Mouse (Mus musculus) forebrain, embryonic 14.5 days (tissue): ENCODE measurements around the gene Adprm. TPM values are rescaled to one million over a fixed set of nuclear protein-coding genes. Genes with fewer than 3 reads are reported as not detected.
"Not testable (repeated sequence)": the region's sequence is repeated elsewhere in the genome, so short reads cannot be mapped to it uniquely, and the experiment has no call there.

ENCODE experiments used
- ATAC-seq: fragments of 200-750 bp; cut with Nextera tagmentation; 2 replicates; pipeline ENCODE4 v1.8.0; 2017; ENCODE audit warnings: mild to moderate bottlenecking, moderate library complexity
- DNase-seq: peaks from one replicate; pipeline ENCODE4 v3.0.0-alpha.2; 2015; ENCODE audit warnings: low spot score
- H3K27ac ChIP-seq: fragments of 300-500 bp; sonication (generic); 2 replicates; pipeline ENCODE4 v1.5.1; 2014; ENCODE audit warnings: low read depth, mild to moderate bottlenecking, control low read depth, low read length, moderate library complexity
- H3K27me3 ChIP-seq: fragments of 300-500 bp; sonication (generic); replicated peaks from 2 replicates; pipeline ENCODE4 v1.6.1; 2014; ENCODE audit warnings: low read length, control low read depth, mixed read lengths; ENCODE audit not compliant: control insufficient read depth, insufficient read depth
- H3K36me3 ChIP-seq: fragments of 300-500 bp; sonication (generic); 2 replicates; pipeline ENCODE4 v1.6.1; 2014; ENCODE audit warnings: low read length, control low read depth; ENCODE audit not compliant: control insufficient read depth, insufficient read depth
- H3K4me1 ChIP-seq: fragments of 300-500 bp; sonication (generic); 2 replicates; pipeline ENCODE4 v1.6.1; 2014; ENCODE audit warnings: antibody characterized with exemption, low read length, control low read depth; ENCODE audit not compliant: control insufficient read depth, insufficient read depth
- H3K4me2 ChIP-seq: fragments of 300-500 bp; sonication (generic); 2 replicates; pipeline ENCODE4 v1.6.1; 2014; ENCODE audit warnings: mild to moderate bottlenecking, control low read depth, low read length
- H3K4me3 ChIP-seq: fragments of 300-500 bp; sonication (generic); 2 replicates; pipeline ENCODE4 v1.5.1; 2014; ENCODE audit warnings: low read depth, low read length, control low read depth
- H3K9ac ChIP-seq: fragments of 300-500 bp; sonication (generic); 2 replicates; pipeline ENCODE4 v1.6.1; 2014; ENCODE audit warnings: mild to moderate bottlenecking, low read length, control low read depth, moderate library complexity
- H3K9me3 ChIP-seq: fragments of 300-500 bp; sonication (generic); replicated peaks from 2 replicates; pipeline ENCODE4 v1.6.1; 2016; ENCODE audit warnings: low read length, control low read depth, mixed read lengths; ENCODE audit not compliant: control insufficient read depth
- WGBS: fragments of 180-500 bp; shearing (Covaris S2); extraction: QIAGEN DNeasy Blood & Tissue Kit; methylation state at CpG from one replicate; pipeline ENCODE4 v1.1.7; 2014; 5-methylcytosine and 5-hydroxymethylcytosine counted together
- polyA plus RNA-seq: library from polyadenylated mRNA; unstranded; fragments of >200 nt; fragmentation: Nextera tagmentation; extraction: Ambion mirVana; gene quantifications from 2 replicates; pipeline ENCODE4 v1.2.1, GENCODE M21; 2014

The Adprm gene
- polyA plus RNA-seq, 1 experiment from 2014 or later, result 38.8 TPM

DNA sequence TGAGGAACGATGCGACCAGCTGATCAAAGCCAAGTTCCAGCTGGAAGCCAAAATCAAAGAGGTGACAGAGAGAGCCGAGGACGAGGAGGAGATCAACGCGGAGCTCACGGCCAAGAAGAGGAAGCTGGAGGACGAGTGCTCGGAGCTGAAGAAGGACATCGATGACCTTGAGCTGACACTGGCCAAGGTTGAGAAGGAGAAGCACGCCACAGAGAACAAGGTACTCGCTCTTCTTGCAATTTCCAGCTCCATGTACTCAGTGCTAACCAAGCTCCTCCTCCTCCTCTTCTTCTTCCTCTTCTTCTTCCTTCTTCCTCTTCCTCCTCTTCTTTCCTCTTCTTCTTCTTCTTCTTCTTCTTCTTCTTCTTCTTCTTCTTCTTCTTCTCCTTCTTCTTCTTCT lies 40.0 kb upstream of the Adprm start:
- not testable (repeated sequence) for H3K4me3 ChIP-seq, H3K27ac ChIP-seq, H3K9ac ChIP-seq, ATAC-seq, DNase-seq, H3K4me2 ChIP-seq, H3K36me3 ChIP-seq, H3K4me1 ChIP-seq, H3K27me3 ChIP-seq, H3K9me3 ChIP-seq
- WGBS, result 90% methylated on average over 12 of the region's 12 CpGs

DNA sequence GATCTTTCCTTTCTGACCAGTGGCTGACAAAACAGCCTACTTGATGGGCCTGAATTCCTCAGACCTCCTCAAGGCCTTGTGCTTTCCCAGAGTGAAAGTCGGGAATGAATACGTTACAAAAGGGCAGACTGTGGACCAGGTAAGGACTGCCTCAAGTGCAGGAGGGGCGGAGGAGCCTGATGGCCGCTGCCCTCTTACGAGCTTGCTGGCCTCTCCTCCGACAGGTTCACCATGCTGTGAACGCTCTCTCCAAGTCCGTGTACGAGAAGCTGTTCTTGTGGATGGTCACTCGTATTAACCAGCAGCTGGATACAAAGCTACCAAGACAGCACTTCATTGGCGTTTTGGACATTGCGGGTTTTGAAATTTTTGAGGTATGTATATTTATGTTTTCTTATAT lies 34.8 kb upstream of the Adprm start:
- DNase-seq (no peak), ATAC-seq (no peak)
- Histone ChIP-seq H3K4me1 (no peaks in the 10 kb centered on the region), H3K4me2 (no peak overlapping the region), H3K9ac (no peak overlapping the region), H3K4me3 (no peak overlapping the region), H3K36me3 (no peaks in the 10 kb centered on the region), H3K27me3 (peaks cover 16% of the 10 kb centered on the region), H3K9me3 (no peaks in the 10 kb centered on the region), H3K27ac (no peak overlapping the region)
- 87% methylated on average over 12 of the region's 12 CpGs for WGBS

DNA sequence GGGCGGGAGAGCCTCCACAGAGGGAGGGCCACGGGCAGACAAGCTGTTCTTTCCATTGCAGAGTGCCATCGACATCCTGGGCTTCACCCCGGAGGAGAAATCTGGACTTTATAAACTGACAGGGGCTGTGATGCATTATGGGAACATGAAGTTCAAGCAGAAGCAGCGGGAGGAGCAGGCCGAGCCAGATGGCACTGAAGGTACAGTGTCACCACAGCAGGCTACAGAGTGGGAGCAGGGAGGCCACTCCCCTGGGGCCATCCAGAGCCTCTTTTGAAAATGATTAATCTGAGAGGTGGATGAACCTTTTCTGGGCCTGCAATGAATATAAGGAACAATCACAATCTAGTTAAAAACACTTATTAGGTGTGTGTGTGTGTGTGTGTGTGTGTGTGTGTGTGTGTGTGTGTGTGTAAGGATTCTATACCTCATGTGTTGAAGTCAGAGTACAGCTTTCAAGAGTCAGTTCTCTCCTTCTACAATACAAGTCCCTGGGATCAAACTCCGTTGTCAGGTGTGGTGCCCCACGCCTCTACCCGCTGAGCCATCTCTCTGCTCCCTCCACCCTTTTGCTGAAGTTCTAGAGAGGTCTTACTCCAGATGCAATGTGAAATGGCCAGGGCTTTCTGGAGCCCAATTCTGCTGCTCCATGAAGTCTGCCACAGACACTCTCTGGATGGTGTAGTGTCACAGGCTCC lies 34.2 kb upstream of the Adprm start:
- Histone ChIP-seq H3K27me3 (peaks cover 16% of the 10 kb centered on the region), H3K9me3 (no peaks in the 10 kb centered on the region), H3K4me2 (no peak overlapping the region), H3K27ac (no peak overlapping the region), H3K4me1 (no peaks in the 10 kb centered on the region), H3K9ac (no peak overlapping the region), H3K36me3 (no peaks in the 10 kb centered on the region), H3K4me3 (no peak overlapping the region)
- no peak for ATAC-seq
- 67% methylated on average over 9 of the region's 9 CpGs for WGBS
- DNase-seq, result no peak

DNA sequence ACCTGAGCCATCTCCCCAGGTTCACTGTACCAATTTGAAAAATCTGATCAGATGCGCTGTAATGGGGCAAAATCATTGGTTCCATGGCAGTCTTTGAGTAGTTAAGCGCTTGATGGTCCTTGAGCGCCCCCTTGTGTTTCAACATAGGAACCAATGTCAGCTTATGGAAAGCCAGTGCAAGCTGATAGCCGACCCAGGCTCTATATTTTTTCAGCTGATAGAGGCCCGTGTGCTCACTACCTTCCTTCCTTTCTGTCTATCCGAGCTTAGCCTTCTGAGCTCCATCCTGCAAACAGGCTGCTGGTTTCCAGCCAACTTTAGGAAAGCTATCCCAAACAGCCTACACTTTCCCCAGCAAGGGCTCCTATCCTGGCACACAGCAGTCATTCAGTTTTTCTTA lies 33.1 kb upstream of the Adprm start:
- H3K36me3 ChIP-seq, result no peaks in the 10 kb centered on the region
- H3K27ac ChIP-seq, result no peak overlapping the region
- H3K4me2 ChIP-seq, result no peak overlapping the region
- ATAC-seq (peak; percentile 54; the same call in 1 of the 2 replicates), DNase-seq (peak; percentile 89)
- H3K4me1 ChIP-seq, result peaks cover 3% of the 10 kb centered on the region; the same call in 1 of the 2 replicates
- no peak overlapping the region for H3K9ac ChIP-seq
- no peaks in the 10 kb centered on the region for H3K9me3 ChIP-seq
- WGBS, result 3% methylated on average over 6 of the region's 6 CpGs
- H3K4me3 ChIP-seq, result no peak overlapping the region
- peaks cover 16% of the 10 kb centered on the region for H3K27me3 ChIP-seq

DNA sequence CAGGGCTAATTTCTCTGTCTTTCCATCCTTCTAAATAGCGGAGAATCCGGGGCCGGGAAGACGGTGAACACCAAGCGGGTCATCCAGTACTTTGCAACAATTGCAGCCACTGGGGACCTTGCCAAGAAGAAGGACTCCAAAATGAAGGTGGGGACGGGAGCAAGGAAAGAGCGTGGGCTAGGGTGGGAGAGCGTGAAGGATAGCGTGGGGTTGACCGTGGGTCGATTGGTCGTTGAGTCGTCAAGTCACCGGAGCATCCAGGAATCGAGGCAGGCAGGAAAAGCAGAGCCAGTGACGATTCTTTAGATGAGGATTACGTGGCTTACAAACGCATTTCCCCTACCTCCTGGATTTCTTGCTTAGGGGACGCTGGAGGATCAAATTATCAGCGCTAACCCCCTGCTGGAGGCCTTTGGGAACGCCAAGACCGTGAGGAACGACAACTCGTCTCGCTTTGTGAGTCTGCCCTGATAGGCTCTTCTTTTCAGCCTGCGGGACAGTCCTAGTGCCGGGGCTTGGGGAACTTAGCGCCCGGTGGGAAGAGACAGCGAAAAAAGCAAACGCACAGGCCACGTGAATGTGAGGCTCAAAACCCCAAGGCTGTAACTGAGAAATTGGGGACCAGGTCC lies 31.4 kb upstream of the Adprm start:
- Histone ChIP-seq H3K9ac (no peak overlapping the region), H3K36me3 (no peaks in the 10 kb centered on the region), H3K27me3 (peaks cover 16% of the 10 kb centered on the region), H3K9me3 (no peaks in the 10 kb centered on the region), H3K27ac (no peak overlapping the region), H3K4me1 (peaks cover 3% of the 10 kb centered on the region; the same call in 1 of the 2 replicates), H3K4me3 (no peak overlapping the region), H3K4me2 (no peak overlapping the region)
- WGBS, result 43% methylated on average over 32 of the region's 32 CpGs
- DNase-seq, result no peak
- ATAC-seq, result no peak

DNA sequence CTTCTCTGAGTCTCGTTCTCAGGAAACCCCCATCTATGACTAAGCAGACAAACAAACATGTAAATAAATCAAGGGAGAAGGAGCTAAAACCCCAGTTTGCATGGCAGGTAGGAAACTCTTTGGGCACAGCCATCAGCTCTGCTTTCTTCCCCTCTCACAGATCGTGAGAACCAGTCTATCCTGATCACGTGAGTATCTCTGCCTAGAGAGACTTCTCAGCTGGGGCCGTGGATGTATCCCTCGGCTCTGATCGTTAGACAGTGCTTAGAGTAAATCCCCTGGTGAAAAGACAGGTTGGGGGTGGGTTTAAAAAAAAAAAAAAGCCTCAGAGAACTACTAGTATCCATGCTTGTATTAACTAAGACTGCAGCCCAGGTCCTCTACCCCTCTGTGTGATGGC lies 30.8 kb upstream of the Adprm start:
- peaks cover 3% of the 10 kb centered on the region; the same call in 1 of the 2 replicates for H3K4me1 ChIP-seq
- 50% methylated on average over 6 of the region's 6 CpGs for WGBS
- no peaks in the 10 kb centered on the region for H3K9me3 ChIP-seq
- ATAC-seq (no peak), DNase-seq (no peak)
- H3K27me3 ChIP-seq, result peaks cover 16% of the 10 kb centered on the region
- no peak overlapping the region for H3K9ac ChIP-seq
- no peaks in the 10 kb centered on the region for H3K36me3 ChIP-seq
- no peak overlapping the region for H3K4me2 ChIP-seq
- no peak overlapping the region for H3K27ac ChIP-seq
- H3K4me3 ChIP-seq, result no peak overlapping the region

DNA sequence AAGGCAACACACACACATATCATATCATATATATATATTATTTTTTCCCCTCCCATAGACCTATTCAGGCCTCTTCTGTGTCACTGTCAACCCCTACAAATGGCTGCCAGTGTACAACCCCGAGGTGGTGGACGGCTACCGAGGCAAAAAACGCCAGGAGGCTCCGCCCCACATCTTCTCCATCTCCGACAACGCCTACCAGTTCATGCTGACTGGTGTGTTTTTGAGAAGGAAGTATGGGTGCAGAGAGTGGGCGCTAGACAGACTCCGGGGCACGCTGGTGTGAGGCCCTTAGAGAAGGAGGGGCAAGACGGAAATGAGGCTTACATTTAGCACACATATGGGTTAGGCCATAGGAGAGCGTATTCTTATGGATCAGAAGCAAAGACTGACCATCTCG lies 30.4 kb upstream of the Adprm start:
- DNase-seq (no peak), ATAC-seq (no peak)
- Histone ChIP-seq H3K4me3 (no peak overlapping the region), H3K4me1 (peaks cover 3% of the 10 kb centered on the region; the same call in 1 of the 2 replicates), H3K9ac (no peak overlapping the region), H3K36me3 (no peaks in the 10 kb centered on the region), H3K27ac (no peak overlapping the region), H3K9me3 (no peaks in the 10 kb centered on the region), H3K4me2 (no peak overlapping the region), H3K27me3 (peaks cover 16% of the 10 kb centered on the region)
- WGBS, result 83% methylated on average over 13 of the region's 13 CpGs

DNA sequence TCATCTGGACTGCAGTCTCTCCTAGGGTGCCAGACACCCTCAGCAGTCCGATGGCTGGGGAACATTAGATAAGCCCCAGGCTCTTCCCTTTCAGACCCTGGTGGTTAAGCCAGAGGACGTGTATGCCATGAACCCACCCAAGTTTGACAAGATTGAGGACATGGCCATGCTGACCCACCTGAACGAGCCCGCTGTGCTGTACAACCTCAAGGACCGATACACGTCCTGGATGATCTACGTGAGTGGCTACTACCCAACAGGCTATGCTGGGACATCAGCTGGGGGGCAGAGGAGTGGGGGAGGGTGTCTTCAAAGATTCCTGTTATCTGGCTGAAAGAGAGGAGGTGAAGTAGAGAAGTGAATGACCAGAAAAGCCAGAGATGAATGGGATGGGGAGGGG lies 29.8 kb upstream of the Adprm start:
- Histone ChIP-seq H3K27me3 (peaks cover 16% of the 10 kb centered on the region), H3K4me2 (no peak overlapping the region), H3K9me3 (no peaks in the 10 kb centered on the region), H3K36me3 (no peaks in the 10 kb centered on the region), H3K27ac (no peak overlapping the region), H3K9ac (no peak overlapping the region), H3K4me3 (no peak overlapping the region), H3K4me1 (peaks cover 3% of the 10 kb centered on the region; the same call in 1 of the 2 replicates)
- ATAC-seq (no peak), DNase-seq (no peak)
- 89% methylated on average over 7 of the region's 7 CpGs for WGBS

DNA sequence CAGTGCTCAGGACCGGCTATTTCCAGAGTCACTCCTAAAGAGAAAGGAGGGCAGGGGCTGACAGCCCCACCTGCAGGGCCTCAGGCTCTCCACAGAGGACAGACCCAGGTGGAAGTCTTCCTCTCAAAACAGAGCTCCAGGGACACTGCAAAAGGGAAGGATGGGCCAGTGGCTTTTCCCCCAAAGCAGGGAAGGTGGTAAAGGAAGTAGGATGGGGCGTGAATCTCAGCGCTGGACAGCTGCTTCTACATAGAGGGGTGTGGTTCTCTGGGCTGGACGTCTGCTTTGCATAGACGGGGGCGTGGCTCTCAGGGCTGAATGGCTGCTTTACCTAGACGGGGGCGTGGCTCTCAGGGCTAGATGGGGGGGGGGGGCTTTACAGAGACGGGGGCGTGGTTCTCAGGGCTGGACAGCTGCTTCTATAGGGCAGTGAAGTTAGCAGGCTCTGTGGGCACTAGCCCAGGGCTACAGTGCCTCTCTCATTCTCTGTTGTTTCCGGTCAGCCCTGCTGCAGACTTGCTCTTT lies 28.8 kb upstream of the Adprm start:
- DNase-seq, result peak; percentile 39
- no peaks in the 10 kb centered on the region for H3K9me3 ChIP-seq
- no peaks in the 10 kb centered on the region for H3K36me3 ChIP-seq
- H3K27ac ChIP-seq, result no peak overlapping the region
- peaks cover 16% of the 10 kb centered on the region for H3K27me3 ChIP-seq
- no peak overlapping the region for H3K9ac ChIP-seq
- no peak overlapping the region for H3K4me2 ChIP-seq
- 9% methylated on average over 11 of the region's 11 CpGs for WGBS
- no peak overlapping the region for H3K4me3 ChIP-seq
- peaks cover 3% of the 10 kb centered on the region; the same call in 1 of the 2 replicates for H3K4me1 ChIP-seq
- peak; percentile 61; the same call in 1 of the 2 replicates for ATAC-seq
